Mouse (Mus musculus): Measurements from ENCODE around the gene Krt77.

DNA sequence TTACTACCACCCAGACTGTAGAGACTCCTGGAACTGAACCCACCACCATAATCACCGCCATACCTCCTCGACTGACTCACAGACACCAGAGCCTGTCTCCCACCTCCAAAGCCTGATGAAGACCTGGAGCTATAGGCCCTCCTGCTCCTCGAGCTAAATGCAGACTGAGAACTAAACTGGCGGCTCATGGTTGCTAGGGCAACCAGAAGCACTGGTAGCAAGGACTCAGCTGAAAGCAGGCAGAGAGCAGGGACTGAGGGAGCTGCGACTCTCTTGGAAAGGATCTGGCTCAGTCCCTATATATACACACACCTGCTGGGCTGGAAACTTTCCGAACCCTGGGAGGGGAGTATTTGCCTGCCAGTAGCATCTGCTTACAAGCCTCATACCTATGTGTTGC is at the start of gene Krt77:
- TF ChIP-seq CTCF (IDR thresholded peaks at IDR 0.05; ENCODE audit: low read depth, low read length) = no peak
- TF ChIP-seq POLR2A (IDR thresholded peaks at IDR 0.05; ENCODE audit: insufficient read depth, low read length) = no peak
- no peak for TF ChIP-seq EP300 (IDR thresholded peaks at IDR 0.05; ENCODE audit: insufficient read depth, low read depth, low read length)

All from ES-Bruce4 (cell line).